Mouse (Mus musculus): ENCODE measurements around the gene Tmbim4. TPM values are rescaled to one million over a fixed set of nuclear protein-coding genes. Genes with fewer than 3 reads are reported as not detected.
"Not testable (repeated sequence)": the region's sequence is repeated elsewhere in the genome, so short reads cannot be mapped to it uniquely, and the experiment has no call there.

The Tmbim4 gene
- polyA plus RNA-seq, 1 experiment from 2014 or later = 181 TPM

DNA sequence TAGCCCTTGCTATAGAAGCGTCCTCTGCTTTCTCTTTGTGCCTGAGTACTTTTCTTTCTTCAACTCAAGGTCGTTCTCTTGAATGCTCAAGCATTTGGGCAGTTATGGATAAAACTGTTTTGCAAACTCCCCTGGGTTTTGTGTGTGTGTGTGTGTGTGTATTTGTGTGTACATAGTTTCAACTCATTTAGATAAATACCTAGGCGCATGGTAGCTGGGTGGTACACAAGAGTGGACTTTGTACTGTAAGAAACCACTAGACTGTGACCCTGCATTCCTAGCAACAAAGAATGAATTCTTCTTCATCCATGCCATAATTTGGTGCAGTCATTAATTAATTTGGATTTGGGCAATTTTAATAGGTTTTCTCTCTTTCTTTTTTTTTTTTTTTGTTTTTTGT, 8.7 kb downstream of the Tmbim4 start:
- no peak for TF ChIP-seq EP300 (optimal IDR thresholded peaks at IDR 0.05)
- TF ChIP-seq CTCF (IDR thresholded peaks at IDR 0.05; ENCODE audit: low read depth) = no peak
- H3K27ac ChIP-seq (replicated peaks) = no peak overlapping the region
- no peak for DNase-seq (ENCODE audit: low spot score)

GRCm38 (mm10) chr10:120217099-120217498, 15.7 kb downstream of the Tmbim4 start:
- H3K9ac ChIP-seq (ENCODE audit: low read length); H3K4me3 ChIP-seq (ENCODE audit: low read depth, low read length); H3K27me3 ChIP-seq (ENCODE audit: control insufficient read depth, insufficient read depth, low read length); DNase-seq (ENCODE audit: low spot score); H3K4me2 ChIP-seq (replicated peaks; ENCODE audit: low read depth); H3K9me3 ChIP-seq (ENCODE audit: control insufficient read depth, low read length); ATAC-seq (ENCODE audit: low FRiP score, low TSS enrichment); H3K4me1 ChIP-seq (replicated peaks; ENCODE audit: control insufficient read depth, insufficient read depth); H3K36me3 ChIP-seq (ENCODE audit: control insufficient read depth, insufficient read depth, low read length); H3K27ac ChIP-seq (replicated peaks): not testable (repeated sequence)
- 93% methylated on average over 1 of the region's 1 CpGs for WGBS

More for the DNA sequence above, 8.7 kb downstream of the Tmbim4 start:
- Histone ChIP-seq H3K4me1 (replicated peaks; ENCODE audit: control insufficient read depth, insufficient read depth) (no peaks in the 10 kb centered on the region), H3K9me3 (ENCODE audit: control insufficient read depth, low read length) (no peaks in the 10 kb centered on the region), H3K36me3 (ENCODE audit: control insufficient read depth, insufficient read depth, low read length) (no peaks in the 10 kb centered on the region), H3K4me2 (replicated peaks; ENCODE audit: low read depth) (peak overlapping the region; percentile 69), H3K27me3 (ENCODE audit: control insufficient read depth, insufficient read depth, low read length) (no peaks in the 10 kb centered on the region), H3K9ac (ENCODE audit: low read length) (no peak overlapping the region), H3K4me3 (ENCODE audit: low read depth, low read length) (peak overlapping the region; percentile 97; the same call in 1 of the 2 replicates)
- WGBS = 69% methylated on average over 3 of the region's 3 CpGs
- no peak for ATAC-seq (ENCODE audit: low FRiP score, low TSS enrichment)

- no peak for TF ChIP-seq CTCF (IDR thresholded peaks at IDR 0.05; ENCODE audit: low read depth)
- no peak for TF ChIP-seq EP300 (optimal IDR thresholded peaks at IDR 0.05)
- 92% methylated on average over 10 of the region's 10 CpGs for WGBS
- Histone ChIP-seq H3K9ac (ENCODE audit: low read length) (no peak overlapping the region), H3K36me3 (ENCODE audit: control insufficient read depth, insufficient read depth, low read length) (peaks cover 7% of the 10 kb centered on the region), H3K4me2 (replicated peaks; ENCODE audit: low read depth) (no peak overlapping the region), H3K4me3 (ENCODE audit: low read depth, low read length) (no peak overlapping the region), H3K4me1 (replicated peaks; ENCODE audit: control insufficient read depth, insufficient read depth) (no peaks in the 10 kb centered on the region), H3K27me3 (ENCODE audit: control insufficient read depth, insufficient read depth, low read length) (no peaks in the 10 kb centered on the region), H3K9me3 (ENCODE audit: control insufficient read depth, low read length) (no peaks in the 10 kb centered on the region), H3K27ac (replicated peaks) (no peak overlapping the region)
- DNase-seq (ENCODE audit: low spot score) (no peak), ATAC-seq (ENCODE audit: low FRiP score, low TSS enrichment) (no peak)
Measured at GRCm38 (mm10) chr10:120218996-120219395, 17.6 kb downstream of the Tmbim4 start.

DNA sequence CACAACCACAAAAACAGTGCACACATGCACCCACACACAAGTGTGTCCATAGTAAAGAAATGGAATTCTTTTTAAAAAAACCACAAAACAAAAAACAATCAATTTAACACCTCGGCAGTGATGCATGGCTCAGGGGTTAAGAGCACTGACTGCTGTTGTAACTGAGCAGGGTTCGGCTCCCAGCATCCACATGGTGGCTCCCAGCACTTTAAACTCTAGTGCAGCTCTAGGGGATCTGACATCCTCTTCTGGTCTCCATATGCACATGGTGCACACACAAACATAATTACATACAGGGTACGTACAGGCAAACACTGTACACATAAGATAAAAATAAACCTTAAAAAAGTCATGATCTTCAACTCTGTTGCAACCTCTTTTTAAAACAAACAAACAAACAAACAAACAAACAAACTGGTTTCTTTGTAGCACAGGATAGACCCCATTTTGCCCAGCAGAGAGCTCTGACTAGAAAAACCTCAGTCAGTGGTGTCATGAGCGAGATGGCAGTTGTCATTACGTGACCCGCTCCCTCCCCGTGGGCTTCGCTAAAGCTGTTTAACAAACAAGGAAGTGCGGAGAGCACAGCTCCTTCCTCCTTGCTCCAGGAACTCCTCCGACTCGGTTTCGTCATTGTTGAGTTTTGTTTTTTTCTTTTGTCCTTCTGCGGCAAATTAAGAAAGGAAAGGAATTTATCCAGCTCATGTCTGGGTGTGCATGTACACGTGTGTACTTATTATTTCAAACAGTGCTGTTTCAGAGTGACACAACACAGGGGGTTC, 18.4 kb downstream of the Tmbim4 start:
- H3K9ac ChIP-seq (ENCODE audit: low read length) = no peak overlapping the region
- no peak overlapping the region for H3K4me3 ChIP-seq (ENCODE audit: low read depth, low read length)
- WGBS = 65% methylated on average over 14 of the region's 14 CpGs
- no peak overlapping the region for H3K27ac ChIP-seq (replicated peaks)
- no peaks in the 10 kb centered on the region for H3K27me3 ChIP-seq (ENCODE audit: control insufficient read depth, insufficient read depth, low read length)
- no peaks in the 10 kb centered on the region for H3K4me1 ChIP-seq (replicated peaks; ENCODE audit: control insufficient read depth, insufficient read depth)
- no peaks in the 10 kb centered on the region for H3K9me3 ChIP-seq (ENCODE audit: control insufficient read depth, low read length)
- DNase-seq (ENCODE audit: low spot score) (peak; percentile 50), ATAC-seq (ENCODE audit: low FRiP score, low TSS enrichment) (peak; percentile 92)
- TF ChIP-seq CTCF (IDR thresholded peaks at IDR 0.05; ENCODE audit: low read depth) (no peak), EP300 (optimal IDR thresholded peaks at IDR 0.05) (no peak)
- no peak overlapping the region; the same call in 1 of the 2 replicates for H3K4me2 ChIP-seq (replicated peaks; ENCODE audit: low read depth)
- H3K36me3 ChIP-seq (ENCODE audit: control insufficient read depth, insufficient read depth, low read length) = peaks cover 11% of the 10 kb centered on the region

DNA sequence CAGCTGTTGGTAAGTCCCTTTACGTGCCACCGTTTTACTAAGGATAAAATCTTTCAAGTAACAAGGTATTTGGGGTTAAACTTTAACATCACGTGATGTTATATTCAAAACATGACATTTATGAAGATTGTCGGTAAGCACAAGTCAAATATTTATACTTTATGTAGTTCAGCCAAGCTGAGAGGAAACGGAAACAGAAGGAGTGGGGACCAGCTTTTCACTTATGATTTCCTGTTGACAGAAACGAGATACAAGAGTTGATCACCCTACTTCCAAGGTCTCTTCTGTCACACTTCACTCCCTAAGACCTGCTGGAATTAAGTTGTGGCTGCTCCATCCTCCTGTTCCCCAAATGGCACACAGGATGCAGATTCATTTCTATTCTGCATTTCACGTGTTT, 19.4 kb downstream of the Tmbim4 start:
- Histone ChIP-seq H3K36me3 (ENCODE audit: control insufficient read depth, insufficient read depth, low read length) (peaks cover 11% of the 10 kb centered on the region), H3K4me3 (ENCODE audit: low read depth, low read length) (no peak overlapping the region), H3K4me1 (replicated peaks; ENCODE audit: control insufficient read depth, insufficient read depth) (no peaks in the 10 kb centered on the region), H3K9ac (ENCODE audit: low read length) (no peak overlapping the region), H3K27me3 (ENCODE audit: control insufficient read depth, insufficient read depth, low read length) (no peaks in the 10 kb centered on the region), H3K9me3 (ENCODE audit: control insufficient read depth, low read length) (no peaks in the 10 kb centered on the region), H3K4me2 (replicated peaks; ENCODE audit: low read depth) (no peak overlapping the region), H3K27ac (replicated peaks) (no peak overlapping the region)
- TF ChIP-seq CTCF (IDR thresholded peaks at IDR 0.05; ENCODE audit: low read depth) (no peak), EP300 (optimal IDR thresholded peaks at IDR 0.05) (no peak)
- no peak for DNase-seq (ENCODE audit: low spot score)
- no peak for ATAC-seq (ENCODE audit: low FRiP score, low TSS enrichment)
- WGBS = 51% methylated on average over 7 of the region's 7 CpGs

- peak within 1 kb of the TSS; percentile 88 for H3K27ac ChIP-seq (replicated peaks)
- no peaks in the 10 kb centered on the region for H3K9me3 ChIP-seq (ENCODE audit: control insufficient read depth, low read length)
- H3K4me2 ChIP-seq (replicated peaks; ENCODE audit: low read depth) = peak within 1 kb of the TSS; percentile 86
- H3K4me3 ChIP-seq (ENCODE audit: low read depth, low read length) = peak within 1 kb of the TSS; percentile 98
- H3K4me1 ChIP-seq (replicated peaks; ENCODE audit: control insufficient read depth, insufficient read depth) = no peaks in the 10 kb centered on the region
- ATAC-seq (ENCODE audit: low FRiP score, low TSS enrichment) (peak; percentile 92), DNase-seq (ENCODE audit: low spot score) (peak; percentile 90)
- H3K36me3 ChIP-seq (ENCODE audit: control insufficient read depth, insufficient read depth, low read length) = peaks cover 8% of the 10 kb centered on the region; the same call in 1 of the 2 replicates
- peak within 1 kb of the TSS; percentile 94 for H3K9ac ChIP-seq (ENCODE audit: low read length)
- TF ChIP-seq CTCF (IDR thresholded peaks at IDR 0.05; ENCODE audit: low read depth) (no peak), EP300 (optimal IDR thresholded peaks at IDR 0.05) (no peak)
- H3K27me3 ChIP-seq (ENCODE audit: control insufficient read depth, insufficient read depth, low read length) = no peaks in the 10 kb centered on the region
- under 1% methylated on average over 57 of the region's 57 CpGs for WGBS
Measured at GRCm38 (mm10) chr10:120226871-120227661, 25.7 kb downstream of the Tmbim4 start, which contains the start of gene Llph. Llph (plus strand) TSS chr10:120227070.
